Mouse (Mus musculus) gonadal fat pad, adult 2 months (tissue): Measurements from ENCODE around the gene Bnc2. TPM values are rescaled to one million over a fixed set of nuclear protein-coding genes. Genes with fewer than 3 reads are reported as not detected.

Experiments used
- polyA plus RNA-seq: library from polyadenylated mRNA; depleted of rRNA; stranded (reverse); fragments of >200 nt; gene quantifications from 2 replicates; pipeline ENCODE4 v1.2.3, GENCODE M21; 2012; rRNA removed

The Bnc2 gene
- polyA plus RNA-seq, 1 experiment = 11.0 TPM

Other genes with a start within 250 kb of the Bnc2 start
- gene Cntln, start 209.0 kb upstream of the Bnc2 start, polyA plus RNA-seq = 2.5 and 2.9 TPM in 2 replicates